Mouse (Mus musculus): ENCODE results near the gene Upf3a.
A peak's percentile ranks its signal among the peaks of the same experiment; 100 is the strongest.
"Not testable (repeated sequence)": the region's sequence is repeated elsewhere in the genome, so short reads cannot be mapped to it uniquely, and the experiment has no call there.

Gene Upf3a

DNA sequence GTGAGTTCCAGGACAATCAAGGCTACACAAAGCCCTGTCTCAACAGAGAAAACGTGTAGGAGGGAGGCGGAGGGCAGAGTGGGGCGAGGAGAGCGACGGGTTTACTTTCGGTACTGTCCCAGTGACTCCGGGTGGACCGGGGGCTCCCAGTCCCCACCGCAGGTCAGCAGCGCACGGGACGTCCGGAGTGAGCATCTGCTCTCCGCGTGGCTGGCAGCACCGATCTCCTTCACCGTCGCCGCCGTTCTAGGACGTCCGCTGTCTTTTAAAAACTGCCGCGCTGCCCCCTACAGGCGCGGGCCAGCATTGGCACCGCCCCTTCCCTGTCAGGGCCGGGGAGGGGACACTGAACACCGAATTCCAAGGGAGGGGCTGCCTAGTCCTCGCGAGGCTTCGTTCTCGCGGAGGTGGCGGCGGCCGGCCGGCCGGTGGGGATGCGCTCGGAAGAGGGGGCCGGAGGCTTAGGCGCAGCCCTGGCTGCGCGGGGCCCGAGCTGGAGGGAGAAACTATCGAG is at the start of gene Upf3a:
Gene Upf3a (plus strand): TSS at position 366 of the 514 bp plus-strand sequence.
- peak; percentile 97 for DNase-seq (ENCODE audit: low read depth, low spot score)

DNA sequence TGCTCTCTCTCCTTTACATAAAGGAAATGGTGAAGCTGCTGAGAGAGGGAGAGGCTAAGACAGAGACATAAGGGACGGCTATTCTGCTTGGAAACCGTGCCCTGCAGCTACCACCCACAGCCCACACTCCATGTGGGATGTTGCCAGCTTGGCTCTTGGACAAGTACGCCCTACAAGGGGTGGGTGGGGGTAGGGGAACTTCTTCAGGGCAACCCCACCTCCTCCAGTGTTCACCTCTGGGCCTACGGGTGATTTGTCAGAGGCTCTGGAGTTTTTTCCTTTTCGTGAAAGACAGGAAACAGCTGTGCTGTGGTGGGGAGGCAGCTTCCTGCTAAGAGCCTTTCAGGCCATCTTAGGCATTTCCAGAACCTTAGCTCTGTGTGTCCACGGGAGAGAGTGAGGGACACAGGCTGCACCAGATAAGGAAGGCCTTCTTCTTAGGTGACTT is 45.1 kb upstream of the Upf3a start:
- DNase-seq (ENCODE audit: low read depth, low spot score): no peak

DNA sequence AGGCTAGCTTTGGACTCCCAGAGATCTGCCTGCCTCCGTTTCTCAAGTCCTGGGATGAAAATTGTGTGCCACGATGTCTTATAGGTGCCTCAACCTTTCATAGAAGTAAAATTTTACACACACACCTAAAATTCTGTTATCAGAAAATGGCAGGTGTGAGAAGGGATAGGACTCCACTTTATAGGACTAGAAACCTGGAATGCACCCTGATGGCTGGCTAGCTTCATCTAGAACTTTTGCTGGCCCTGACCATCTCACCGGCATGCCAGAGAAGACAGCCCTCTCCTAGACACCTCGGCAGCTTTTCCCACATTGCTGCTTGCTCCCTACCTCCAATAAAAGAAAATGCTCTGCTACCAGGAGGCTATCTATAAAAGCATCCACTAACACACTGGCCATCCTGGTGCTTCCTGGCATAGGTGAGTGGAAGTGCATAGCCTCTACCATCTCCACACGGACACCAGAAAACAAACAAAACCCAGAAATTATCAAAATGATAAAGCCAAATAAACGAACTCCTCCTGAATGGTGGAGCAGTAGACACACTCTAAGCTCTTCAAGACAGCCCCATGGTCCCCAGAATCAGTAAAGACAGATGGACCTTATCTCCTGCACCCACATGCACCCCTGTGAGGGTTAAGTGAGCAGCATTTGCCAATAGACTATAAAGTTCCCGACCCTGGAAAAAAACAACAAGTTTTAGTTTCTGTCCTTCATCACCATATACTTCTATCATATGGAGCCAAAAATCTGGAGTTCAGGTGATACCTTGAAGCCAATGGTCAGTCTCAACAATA is 44.4 kb upstream of the Upf3a start:
- DNase-seq (ENCODE audit: low read depth, low spot score): no peak

DNA sequence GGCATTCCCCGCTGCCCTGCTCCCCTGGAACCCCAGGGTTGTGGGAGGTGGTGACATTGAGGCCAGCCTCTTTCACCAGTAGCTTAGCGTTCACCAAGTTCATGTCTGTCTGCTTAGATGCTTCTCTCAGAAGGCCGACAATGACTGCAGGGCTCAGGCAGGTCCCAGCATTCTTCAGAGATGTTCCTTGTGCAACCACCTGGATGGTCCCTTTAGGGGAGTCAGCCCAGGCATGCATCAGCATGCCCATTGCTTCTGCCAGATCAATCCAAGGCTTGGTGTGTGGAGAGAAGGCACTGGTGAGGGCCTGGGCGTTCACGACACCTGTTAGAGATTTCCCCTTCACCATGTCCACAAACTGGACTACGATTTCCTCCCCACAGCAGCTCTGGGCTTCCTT is 39.2 kb upstream of the Upf3a start:
- not testable (repeated sequence) for DNase-seq (ENCODE audit: low read depth, low spot score)

DNA sequence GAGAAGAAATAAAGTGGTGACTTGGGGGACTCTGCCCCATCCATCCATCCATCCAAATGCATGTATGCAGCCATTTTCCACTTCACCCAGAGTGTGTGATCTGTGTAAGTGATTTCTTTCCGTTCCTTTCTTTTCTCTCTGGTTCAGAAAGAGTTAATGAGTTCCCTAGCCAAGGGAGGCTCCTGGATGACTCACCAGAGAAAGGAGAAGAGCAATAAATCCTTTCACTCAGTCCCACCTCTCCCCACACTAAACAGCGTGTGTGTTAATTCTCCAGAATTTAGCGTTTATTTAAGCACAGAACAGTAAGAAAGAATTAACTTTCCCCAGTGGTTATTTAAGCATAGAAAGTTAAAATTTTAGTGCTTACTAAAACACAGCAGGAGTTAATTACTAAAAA is 37.8 kb upstream of the Upf3a start:
- DNase-seq (ENCODE audit: low read depth, low spot score): no peak

DNA sequence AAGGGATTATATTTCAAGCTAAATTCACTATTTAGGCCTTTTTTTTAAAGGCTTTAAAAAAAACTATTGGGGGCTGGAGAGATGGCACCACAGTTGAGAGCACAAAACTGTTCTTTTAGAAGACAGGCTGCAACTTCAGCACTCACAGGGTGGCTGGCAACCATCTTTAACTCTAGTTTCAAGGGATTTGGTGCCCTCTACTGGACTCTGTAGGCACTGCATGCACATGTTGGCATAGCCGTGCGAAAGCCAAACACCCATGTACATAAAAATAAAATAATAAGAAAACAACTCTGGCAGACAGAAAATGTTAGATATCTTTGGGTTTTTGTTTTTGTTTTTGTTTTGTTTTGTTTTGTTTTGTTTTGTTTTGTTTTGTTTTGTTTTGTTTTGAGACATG is 31.7 kb upstream of the Upf3a start:
- peak; percentile 83 for DNase-seq (ENCODE audit: low read depth, low spot score)

- DNase-seq (ENCODE audit: low read depth, low spot score): no peak
Observed at GRCm38 (mm10) chr8:13756480-13756879, 28.9 kb upstream of the Upf3a start.

DNA sequence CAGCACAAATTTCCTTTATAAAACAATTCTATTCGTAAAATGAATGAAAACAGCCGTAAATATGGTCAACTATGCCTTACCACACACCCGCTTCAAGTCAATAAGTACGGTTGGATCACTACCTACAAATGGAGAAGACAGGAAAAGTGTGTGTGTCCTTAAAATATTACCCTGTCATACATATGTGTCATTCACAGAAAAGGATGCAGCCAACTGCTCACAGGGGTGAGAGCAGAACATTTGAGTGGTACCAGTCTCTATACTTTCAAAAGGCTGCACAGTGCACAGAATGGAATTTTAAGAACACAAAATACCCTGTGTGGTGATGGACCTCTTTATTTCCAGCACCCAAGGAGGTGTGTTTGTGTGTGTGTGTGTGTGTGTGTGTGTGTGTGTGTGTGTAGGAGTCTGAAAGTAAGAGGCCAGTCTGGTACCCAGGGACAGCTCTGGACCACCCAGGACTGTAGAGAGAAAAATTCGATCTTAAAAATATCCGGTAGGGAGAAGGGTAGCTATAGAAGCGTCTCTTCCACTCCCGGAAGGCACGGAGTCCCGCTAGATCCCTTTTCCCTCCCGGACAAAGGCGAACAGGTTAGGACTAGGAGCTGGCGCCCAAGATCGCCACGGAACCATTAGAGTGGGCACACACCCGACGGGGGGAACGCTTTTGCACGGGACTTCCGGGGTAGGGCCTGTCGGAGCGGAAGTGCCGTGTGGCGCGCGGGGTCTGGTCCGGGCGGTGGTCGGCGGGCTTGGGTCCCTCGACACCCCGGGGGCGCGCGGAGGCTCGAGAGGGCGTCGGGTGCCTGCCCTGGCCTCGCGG is 28.2 kb upstream of the Upf3a start, which contains the start of gene Cdc16:
Gene Cdc16 (plus strand): TSS at position 695 of the 823 bp plus-strand sequence.
- DNase-seq (ENCODE audit: low read depth, low spot score): peak; percentile 93

GRCm38 (mm10) chr8:13757805-13758727 is 27.3 kb upstream of the Upf3a start:
- peak; percentile 47 for DNase-seq (ENCODE audit: low read depth, low spot score)

DNA sequence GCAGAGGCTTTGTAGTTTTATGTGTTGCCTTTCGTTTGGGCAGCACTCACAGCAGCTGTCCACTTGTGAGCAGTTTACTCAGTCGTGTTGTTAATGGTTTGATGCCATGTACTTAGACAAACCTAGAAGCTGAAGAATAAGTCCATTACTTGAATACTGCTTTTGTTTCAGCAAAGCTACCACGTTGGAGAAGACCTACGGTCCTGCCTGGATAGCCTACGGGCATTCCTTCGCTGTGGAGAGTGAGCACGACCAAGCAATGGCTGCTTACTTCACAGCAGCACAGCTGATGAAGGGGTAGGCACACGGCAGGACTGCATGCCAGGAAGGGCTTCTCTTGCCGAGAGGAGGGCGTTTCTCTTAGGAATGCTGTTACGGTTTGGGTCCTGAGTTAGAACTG is 16.2 kb upstream of the Upf3a start:
- no peak for DNase-seq (ENCODE audit: low read depth, low spot score)

GRCm38 (mm10) chr8:13780536-13780935 is 4.9 kb upstream of the Upf3a start:
- DNase-seq (ENCODE audit: low read depth, low spot score): no peak

GRCm38 (mm10) chr8:13785764-13786299 is 417 bp downstream of the Upf3a start:
- peak; percentile 98 for DNase-seq (ENCODE audit: low read depth, low spot score)

DNA sequence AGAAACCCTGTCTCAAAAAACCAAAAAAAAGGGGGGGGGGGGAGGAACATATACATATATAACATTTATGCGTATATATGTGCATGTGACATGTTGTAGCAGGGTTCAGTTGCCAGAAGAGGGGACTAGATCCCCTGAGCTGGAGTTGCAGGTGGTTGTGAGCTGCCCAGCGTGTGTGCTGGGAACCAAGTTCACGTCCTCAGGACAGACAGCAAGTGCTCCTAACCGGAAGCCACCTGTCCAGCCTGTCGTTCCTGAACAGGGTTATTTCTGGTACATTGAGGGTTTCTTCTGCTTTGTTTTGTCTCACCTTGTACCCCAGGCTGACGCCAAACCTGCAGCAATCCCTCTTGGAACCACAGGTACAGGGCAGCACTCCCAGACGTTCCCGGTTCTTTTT is 4.2 kb downstream of the Upf3a start:
- no peak for DNase-seq (ENCODE audit: low read depth, low spot score)

GRCm38 (mm10) chr8:13793097-13793745 is 7.8 kb downstream of the Upf3a start:
- DNase-seq (ENCODE audit: low read depth, low spot score): no peak

DNA sequence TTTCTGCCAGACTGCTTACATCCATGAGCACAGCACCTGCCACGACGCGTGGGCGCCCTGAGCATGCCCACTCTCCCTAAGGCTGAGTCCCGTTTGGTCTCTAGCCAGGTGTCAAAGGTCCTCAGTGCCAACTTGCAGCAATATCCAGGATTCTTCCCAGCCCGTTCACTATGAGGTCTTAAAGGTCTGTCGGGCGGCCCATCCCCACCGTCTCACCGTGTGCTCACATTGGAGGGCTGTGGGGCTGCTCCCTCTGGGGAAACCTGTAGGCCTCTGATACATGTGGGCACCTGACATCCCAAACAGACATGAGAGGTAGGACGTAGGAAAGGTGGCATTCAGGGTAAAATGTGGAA is 8.3 kb downstream of the Upf3a start:
- DNase-seq (ENCODE audit: low read depth, low spot score): no peak

DNA sequence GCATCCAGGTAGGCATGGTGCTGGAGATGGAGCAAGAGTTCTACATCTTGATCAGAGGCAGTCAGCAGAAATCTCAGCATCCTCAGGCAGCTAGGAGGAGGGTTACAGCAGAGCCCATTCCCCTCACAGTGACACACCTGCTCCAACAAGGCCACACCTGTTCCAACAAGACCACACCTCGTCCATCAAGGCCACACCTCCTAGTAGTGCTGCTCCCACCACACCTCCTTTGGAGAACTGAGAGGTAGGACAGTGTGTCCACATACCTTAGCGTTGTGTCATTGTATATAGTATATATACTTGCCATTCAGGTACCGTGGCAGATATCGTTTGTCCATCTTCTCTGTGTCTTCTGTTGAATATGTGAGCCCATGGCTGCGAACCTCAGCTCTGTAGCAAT is 12.3 kb downstream of the Upf3a start:
- no peak for DNase-seq (ENCODE audit: low read depth, low spot score)

GRCm38 (mm10) chr8:13799566-13799965 is 14.2 kb downstream of the Upf3a start:
- DNase-seq (ENCODE audit: low read depth, low spot score): no peak

- DNase-seq (ENCODE audit: low read depth, low spot score): no peak
Observed at GRCm38 (mm10) chr8:13828598-13829172, 43.3 kb downstream of the Upf3a start.

DNA sequence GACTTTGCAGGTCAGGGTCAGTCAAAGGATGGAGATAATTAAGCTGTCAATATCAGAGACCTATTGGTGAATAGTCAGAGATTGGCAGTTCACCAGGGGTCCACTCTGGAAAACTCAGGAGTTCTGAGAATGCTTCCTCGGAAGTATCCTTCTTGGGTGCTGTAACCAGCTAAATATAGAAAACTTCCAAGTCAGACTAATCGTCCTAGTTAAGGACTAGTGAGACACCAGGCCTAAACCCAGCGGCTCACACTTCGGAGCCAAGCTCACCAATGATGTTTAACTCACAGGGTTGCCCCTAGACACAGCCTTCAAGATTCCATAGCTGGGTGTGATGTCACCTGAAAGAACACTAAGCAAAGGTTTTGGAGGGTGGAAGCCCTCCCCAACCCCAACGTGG is 52.9 kb downstream of the Upf3a start, which contains the start of gene AF366264:
Gene AF366264 (minus strand): TSS at position 101 of the 400 bp plus-strand sequence.
- not testable (repeated sequence) for DNase-seq (ENCODE audit: low read depth, low spot score)

GRCm38 (mm10) chr8:13843286-13843685 is 57.9 kb downstream of the Upf3a start:
- DNase-seq (ENCODE audit: low read depth, low spot score): not testable (repeated sequence)
